Mouse (Mus musculus): Measurements from ENCODE around the gene Krtap26-1. TPM values are rescaled to one million over a fixed set of nuclear protein-coding genes. Genes with fewer than 3 reads are reported as not detected.

Krtap26-1 gene
- polyA plus RNA-seq, 1 experiment from 2014 or later = 2.0 TPM

GRCm38 (mm10) chr16:88651952-88652351 lies 4.4 kb upstream of the Krtap26-1 start:
- Histone ChIP-seq H3K9me3 (ENCODE audit: control insufficient read depth) (no peaks in the 10 kb centered on the region), H3K4me1 (replicated peaks; ENCODE audit: control insufficient read depth, insufficient read depth, low read length) (0 out of 2 replicates have a peak, but pooled peaks cover 2% of the 10 kb centered on the region), H3K27ac (ENCODE audit: low read depth, low read length) (no peak overlapping the region), H3K4me3 (ENCODE audit: low read depth, low read length) (no peak overlapping the region), H3K36me3 (ENCODE audit: control insufficient read depth, insufficient read depth) (no peaks in the 10 kb centered on the region), H3K4me2 (replicated peaks; ENCODE audit: low read depth) (no peak overlapping the region), H3K9ac (ENCODE audit: low read depth, low read length) (no peak overlapping the region), H3K27me3 (replicated peaks; ENCODE audit: control insufficient read depth, insufficient read depth, low read length) (no peaks in the 10 kb centered on the region)
- TF ChIP-seq CTCF (IDR thresholded peaks at IDR 0.05; ENCODE audit: low read depth) = no peak
- peak; percentile 73 for ATAC-seq
- WGBS = 31% methylated on average over 2 of the region's 2 CpGs

- H3K4me2 ChIP-seq (replicated peaks; ENCODE audit: low read depth) = no peak overlapping the region
- H3K27ac ChIP-seq (ENCODE audit: low read depth, low read length) = no peak overlapping the region
- no peak overlapping the region for H3K4me3 ChIP-seq (ENCODE audit: low read depth, low read length)
- H3K4me1 ChIP-seq (replicated peaks; ENCODE audit: control insufficient read depth, insufficient read depth, low read length) = 0 out of 2 replicates have a peak, but pooled peaks cover 2% of the 10 kb centered on the region
- no peaks in the 10 kb centered on the region for H3K27me3 ChIP-seq (replicated peaks; ENCODE audit: control insufficient read depth, insufficient read depth, low read length)
- no peaks in the 10 kb centered on the region for H3K9me3 ChIP-seq (ENCODE audit: control insufficient read depth)
- 23% methylated on average over 1 of the region's 1 CpGs for WGBS
- no peak overlapping the region for H3K9ac ChIP-seq (ENCODE audit: low read depth, low read length)
- ATAC-seq = peak; percentile 72
- no peak for TF ChIP-seq CTCF (IDR thresholded peaks at IDR 0.05; ENCODE audit: low read depth)
- no peaks in the 10 kb centered on the region for H3K36me3 ChIP-seq (ENCODE audit: control insufficient read depth, insufficient read depth)
Observed at GRCm38 (mm10) chr16:88651082-88651481, 3.5 kb upstream of the Krtap26-1 start.

- no peak for TF ChIP-seq CTCF (IDR thresholded peaks at IDR 0.05; ENCODE audit: low read depth)
- H3K9me3 ChIP-seq (ENCODE audit: control insufficient read depth) = no peaks in the 10 kb centered on the region
- 49% methylated on average over 8 of the region's 8 CpGs for WGBS
- no peaks in the 10 kb centered on the region for H3K36me3 ChIP-seq (ENCODE audit: control insufficient read depth, insufficient read depth)
- 0 out of 2 replicates have a peak, but pooled peaks cover 2% of the 10 kb centered on the region for H3K4me1 ChIP-seq (replicated peaks; ENCODE audit: control insufficient read depth, insufficient read depth, low read length)
- H3K27ac ChIP-seq (ENCODE audit: low read depth, low read length) = peak overlapping the region; percentile 68
- no peak overlapping the region for H3K4me3 ChIP-seq (ENCODE audit: low read depth, low read length)
- H3K4me2 ChIP-seq (replicated peaks; ENCODE audit: low read depth) = peak overlapping the region; percentile 32
- peak; percentile 80 for ATAC-seq
- no peak overlapping the region for H3K9ac ChIP-seq (ENCODE audit: low read depth, low read length)
- no peaks in the 10 kb centered on the region for H3K27me3 ChIP-seq (replicated peaks; ENCODE audit: control insufficient read depth, insufficient read depth, low read length)
Observed at GRCm38 (mm10) chr16:88646366-88647111, 1.1 kb downstream of the Krtap26-1 start.

- no peaks in the 10 kb centered on the region for H3K36me3 ChIP-seq (ENCODE audit: control insufficient read depth, insufficient read depth)
- no peak for ATAC-seq
- H3K9me3 ChIP-seq (ENCODE audit: control insufficient read depth) = no peaks in the 10 kb centered on the region
- no peak overlapping the region for H3K4me3 ChIP-seq (ENCODE audit: low read depth, low read length)
- H3K27ac ChIP-seq (ENCODE audit: low read depth, low read length) = no peak overlapping the region
- TF ChIP-seq CTCF (IDR thresholded peaks at IDR 0.05; ENCODE audit: low read depth) = no peak
- H3K4me2 ChIP-seq (replicated peaks; ENCODE audit: low read depth) = no peak overlapping the region
- 90% methylated on average over 3 of the region's 3 CpGs for WGBS
- H3K4me1 ChIP-seq (replicated peaks; ENCODE audit: control insufficient read depth, insufficient read depth, low read length) = no peaks in the 10 kb centered on the region
- no peaks in the 10 kb centered on the region for H3K27me3 ChIP-seq (replicated peaks; ENCODE audit: control insufficient read depth, insufficient read depth, low read length)
- no peak overlapping the region for H3K9ac ChIP-seq (ENCODE audit: low read depth, low read length)
Observed at GRCm38 (mm10) chr16:88640053-88640452, 7.5 kb downstream of the Krtap26-1 start.

GRCm38 (mm10) chr16:88635142-88635541 lies 12.5 kb downstream of the Krtap26-1 start:
- no peaks in the 10 kb centered on the region for H3K27me3 ChIP-seq (replicated peaks; ENCODE audit: control insufficient read depth, insufficient read depth, low read length)
- H3K36me3 ChIP-seq (ENCODE audit: control insufficient read depth, insufficient read depth) = no peaks in the 10 kb centered on the region
- no peak for TF ChIP-seq CTCF (IDR thresholded peaks at IDR 0.05; ENCODE audit: low read depth)
- no peaks in the 10 kb centered on the region for H3K4me1 ChIP-seq (replicated peaks; ENCODE audit: control insufficient read depth, insufficient read depth, low read length)
- H3K4me3 ChIP-seq (ENCODE audit: low read depth, low read length) = no peak overlapping the region
- H3K9ac ChIP-seq (ENCODE audit: low read depth, low read length) = no peak overlapping the region
- ATAC-seq = no peak
- H3K9me3 ChIP-seq (ENCODE audit: control insufficient read depth) = no peaks in the 10 kb centered on the region
- H3K27ac ChIP-seq (ENCODE audit: low read depth, low read length) = no peak overlapping the region
- 66% methylated on average over 4 of the region's 4 CpGs for WGBS
- no peak overlapping the region for H3K4me2 ChIP-seq (replicated peaks; ENCODE audit: low read depth)

- TF ChIP-seq CTCF (IDR thresholded peaks at IDR 0.05; ENCODE audit: low read depth) = peak; percentile 84
- H3K4me1 ChIP-seq (replicated peaks; ENCODE audit: control insufficient read depth, insufficient read depth, low read length) = no peaks in the 10 kb centered on the region
- H3K36me3 ChIP-seq (ENCODE audit: control insufficient read depth, insufficient read depth) = no peaks in the 10 kb centered on the region
- H3K4me3 ChIP-seq (ENCODE audit: low read depth, low read length) = no peak overlapping the region
- H3K9ac ChIP-seq (ENCODE audit: low read depth, low read length) = no peak overlapping the region
- no peaks in the 10 kb centered on the region for H3K27me3 ChIP-seq (replicated peaks; ENCODE audit: control insufficient read depth, insufficient read depth, low read length)
- no peaks in the 10 kb centered on the region for H3K9me3 ChIP-seq (ENCODE audit: control insufficient read depth)
- peak; percentile 100 for ATAC-seq
- WGBS = 33% methylated on average over 4 of the region's 4 CpGs
- H3K27ac ChIP-seq (ENCODE audit: low read depth, low read length) = peak overlapping the region; percentile 58; the same call in 1 of the 2 replicates
- no peak overlapping the region for H3K4me2 ChIP-seq (replicated peaks; ENCODE audit: low read depth)
Observed at GRCm38 (mm10) chr16:88631474-88631873, 16.1 kb downstream of the Krtap26-1 start.
